Mouse (Mus musculus) cerebellum, postnatal 36 days (tissue): ENCODE measurements at regions not wholly inside any gene's neighbourhood (a gene's known extent, or its start where the extent isn't known, plus 50 kb on each side); places are given as distances from the start of the nearest gene placed in this dataset.

Experiments
- DNase-seq, 2 experiments: peaks; one replicate each; pipeline ENCODE4 v3.0.0; 2021 to 2022; ENCODE audit warnings: mixed read lengths in 2 of 2

DNA sequence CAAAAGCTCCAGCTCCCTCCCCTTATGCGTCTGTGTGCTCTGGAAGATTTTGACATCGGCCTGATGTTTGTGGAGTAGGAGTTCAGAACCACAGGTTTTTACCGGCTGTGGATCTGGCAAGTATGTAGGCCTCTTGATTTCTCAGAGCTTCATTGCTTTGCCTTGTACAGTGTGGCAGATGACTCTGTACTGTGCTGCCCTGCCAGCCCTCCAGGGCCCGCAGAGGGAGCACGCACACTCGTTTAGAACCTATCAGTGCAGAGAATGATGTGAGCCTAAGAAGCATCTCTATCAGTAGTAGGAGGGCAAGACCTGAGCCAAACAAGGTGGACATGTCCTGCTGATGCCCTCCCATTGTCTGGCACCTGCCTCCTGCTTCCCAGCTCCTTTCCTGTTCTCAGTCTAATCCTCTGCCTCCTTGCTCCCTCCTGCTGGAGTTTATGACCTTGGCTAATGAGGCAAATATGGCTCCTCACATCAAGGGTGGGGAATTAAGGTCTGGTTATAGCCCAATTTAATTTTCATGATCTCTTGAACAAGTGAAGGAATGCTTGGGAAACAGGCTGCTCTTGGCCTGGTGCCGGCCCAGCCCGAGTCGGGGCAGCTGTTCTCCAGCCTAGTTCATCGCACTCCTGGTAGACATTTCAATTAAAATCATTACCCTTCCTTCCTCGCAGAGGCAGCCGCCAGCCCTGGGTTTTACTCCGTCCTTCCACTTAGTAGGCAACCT, 344.5 kb downstream of the Tmem38b start:
- peak in 1 of 2 experiments; percentile 3 for DNase-seq

DNA sequence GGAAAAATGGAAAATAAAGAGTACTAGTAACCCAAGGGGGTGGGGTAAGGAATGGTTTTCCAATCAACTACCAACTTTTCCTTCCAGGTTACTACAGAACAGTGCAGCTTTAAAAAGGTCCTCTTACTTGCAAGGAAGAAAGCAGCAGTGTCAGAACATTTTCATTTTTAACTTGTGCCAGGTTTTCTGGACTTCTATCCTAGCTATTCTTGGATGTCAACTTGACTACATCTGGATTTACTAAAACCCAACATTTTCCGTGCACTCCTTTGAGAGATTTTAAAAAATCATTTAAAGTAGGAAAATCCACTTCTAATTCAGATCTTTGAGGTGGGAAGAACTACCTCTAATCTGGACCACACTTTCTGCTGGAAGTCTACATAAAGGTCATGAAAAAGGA, 358.4 kb downstream of the Tmem38b start:
- no peak for DNase-seq

DNA sequence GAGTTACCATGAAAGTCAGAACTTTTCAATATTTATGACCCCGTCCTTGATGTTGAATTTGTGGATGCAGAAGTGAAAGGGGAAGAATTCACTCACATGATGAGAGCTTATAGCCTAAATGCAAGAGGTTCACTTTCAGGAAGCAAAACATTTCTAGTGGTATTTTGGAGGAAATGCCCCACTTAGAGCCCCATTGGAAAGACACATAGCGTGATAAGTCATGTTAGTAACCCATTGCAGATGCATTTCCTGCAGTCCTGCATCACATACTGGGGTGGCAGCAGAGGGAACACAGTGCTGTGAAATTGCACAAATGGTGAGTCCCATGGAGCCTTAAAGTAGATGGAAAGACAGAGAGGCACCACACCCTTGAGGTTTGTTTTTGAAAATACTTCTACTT, 369.9 kb downstream of the Tmem38b start:
- DNase-seq = no peak

DNA sequence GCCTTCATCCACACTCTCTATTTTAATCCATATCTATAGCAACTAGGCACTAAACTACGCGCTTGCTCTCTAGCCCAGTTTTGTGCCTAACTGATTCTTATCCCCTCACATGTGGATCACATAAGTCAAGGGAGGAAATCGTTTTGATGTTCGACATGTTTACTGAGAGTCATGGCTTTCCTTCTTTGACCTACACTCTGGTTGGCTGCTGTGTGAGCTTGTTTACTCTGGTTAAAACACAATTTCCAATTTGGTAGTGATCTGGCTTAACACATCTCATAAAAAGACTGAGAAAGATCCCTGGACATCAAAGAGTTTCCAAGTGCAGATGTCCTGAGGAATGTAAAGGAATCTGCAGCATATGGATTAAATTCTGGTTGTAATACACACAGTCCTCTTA, 376.6 kb downstream of the Tmem38b start:
- DNase-seq = no peak

DNA sequence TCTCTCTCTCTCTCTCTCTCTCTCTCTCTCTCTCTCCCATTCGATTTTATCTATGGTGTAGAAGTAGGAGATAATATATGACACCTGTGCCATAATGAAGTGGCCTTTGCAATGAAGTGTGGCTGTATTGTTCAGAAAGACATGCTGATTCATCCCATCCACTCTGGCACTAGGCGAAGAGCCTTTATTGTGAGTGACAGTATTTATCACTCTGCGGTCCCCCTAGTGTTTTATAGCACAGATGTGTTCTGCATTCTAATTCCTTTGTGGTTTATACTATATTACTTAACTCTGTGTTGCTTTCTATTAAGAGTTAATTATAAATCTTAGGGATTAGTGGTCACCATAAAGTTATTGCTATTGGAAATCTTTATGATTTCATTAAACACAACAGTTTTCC, 398.7 kb downstream of the Tmem38b start:
- DNase-seq = no peak
